Mouse (Mus musculus) myocyte (in vitro differentiated cells): ENCODE measurements around the gene Arnt2. TPM values are rescaled to one million over a fixed set of nuclear protein-coding genes. Genes with fewer than 3 reads are reported as not detected.

ENCODE experiments used
- H3K27me3 ChIP-seq: one replicate; pipeline ENCODE4 v1.6.1; 2011; ENCODE audit not compliant: control insufficient read depth, insufficient read depth, insufficient read length
- H3K36me3 ChIP-seq: one replicate; pipeline ENCODE4 v1.6.1; 2011; ENCODE audit not compliant: control insufficient read depth, insufficient read depth
- H3K4me2 ChIP-seq: one replicate; pipeline ENCODE4 v1.6.1; 2011; ENCODE audit warnings: low read depth, control low read depth
- H3K4me3 ChIP-seq: one replicate; pipeline ENCODE4 v1.5.1; 2011; ENCODE audit warnings: mild to moderate bottlenecking, control low read depth, moderate library complexity
- H3K79me2 ChIP-seq: one replicate; pipeline ENCODE4 v1.6.1; 2011; ENCODE audit not compliant: control insufficient read depth, insufficient read depth
- H3ac ChIP-seq: one replicate; pipeline ENCODE4 v1.6.1; 2011; ENCODE audit not compliant: control insufficient read depth, insufficient read length
- CEBPB ChIP-seq: IDR thresholded peaks from 2 replicates; pipeline ENCODE4 v1.6.1; 2011; ENCODE audit warnings: mild to moderate bottlenecking, moderate library complexity; ENCODE audit not compliant: poor library complexity, insufficient read depth, severe bottlenecking
- E2F4 ChIP-seq: IDR thresholded peaks from one replicate; pipeline ENCODE4 v1.6.1; 2011; ENCODE audit warnings: mild to moderate bottlenecking, control low read depth, moderate library complexity; ENCODE audit not compliant: insufficient read depth
- MAX ChIP-seq: IDR thresholded peaks from one replicate; pipeline ENCODE4 v1.6.1; 2011; ENCODE audit warnings: low read depth, mild to moderate bottlenecking, control low read depth
- MYOD1 ChIP-seq, 3 experiments: IDR thresholded peaks; one replicate each; pipeline ENCODE4 v1.6.1; 2011; ENCODE audit warnings: control low read depth in 2 of 3, low read depth in 2 of 3, mild to moderate bottlenecking in 2 of 3, moderate library complexity in 1 of 3; ENCODE audit not compliant: insufficient read length in 2 of 3, control insufficient read depth in 1 of 3
- MYOG ChIP-seq, 3 experiments: IDR thresholded peaks; one replicate each; pipeline ENCODE4 v1.6.1; 2011; ENCODE audit warnings: control low read depth in 2 of 3, low read depth in 2 of 3, mild to moderate bottlenecking in 2 of 3; ENCODE audit not compliant: insufficient read length in 2 of 3, control insufficient read depth in 1 of 3, insufficient read depth in 1 of 3
- POLR2A ChIP-seq: IDR thresholded peaks from one replicate; pipeline ENCODE4 v1.6.1; 2011; ENCODE audit warnings: low read depth, mild to moderate bottlenecking, control low read depth, moderate library complexity; ENCODE audit not compliant: insufficient read length
- POLR2AphosphoS2 ChIP-seq: IDR thresholded peaks from one replicate; pipeline ENCODE4 v1.6.1; 2011; ENCODE audit warnings: low read depth, control low read depth; ENCODE audit not compliant: insufficient read length
- REST ChIP-seq: IDR thresholded peaks from one replicate; pipeline ENCODE4 v1.6.1; 2011; ENCODE audit warnings: mild to moderate bottlenecking, control low read depth, moderate library complexity; ENCODE audit not compliant: insufficient read depth, insufficient read length
- SRF ChIP-seq: IDR thresholded peaks from one replicate; pipeline ENCODE4 v1.6.1; 2011; ENCODE audit warnings: low read depth; ENCODE audit not compliant: control insufficient read depth, insufficient read length
- TCF12 ChIP-seq: IDR thresholded peaks from one replicate; pipeline ENCODE4 v1.6.1; 2011; ENCODE audit warnings: mild to moderate bottlenecking, control low read depth; ENCODE audit not compliant: poor library complexity, insufficient read depth, severe bottlenecking
- TCF3 ChIP-seq: IDR thresholded peaks from one replicate; pipeline ENCODE4 v1.6.1; 2011; ENCODE audit warnings: low read depth, control low read depth; ENCODE audit not compliant: insufficient read length
- USF1 ChIP-seq: IDR thresholded peaks from one replicate; pipeline ENCODE4 v1.6.1; 2011; ENCODE audit warnings: low read depth, mild to moderate bottlenecking, control low read depth, moderate library complexity
- polyA plus RNA-seq: library from polyadenylated mRNA; unstranded; fragments of >200 nt; fragmentation: generic; extraction: Trizol; gene quantifications from one replicate; pipeline ENCODE4 v1.2.1, GENCODE M21; 2012; ENCODE audit warnings: missing spikeins

Gene Arnt2
- polyA plus RNA-seq, result 1.00 TPM

DNA sequence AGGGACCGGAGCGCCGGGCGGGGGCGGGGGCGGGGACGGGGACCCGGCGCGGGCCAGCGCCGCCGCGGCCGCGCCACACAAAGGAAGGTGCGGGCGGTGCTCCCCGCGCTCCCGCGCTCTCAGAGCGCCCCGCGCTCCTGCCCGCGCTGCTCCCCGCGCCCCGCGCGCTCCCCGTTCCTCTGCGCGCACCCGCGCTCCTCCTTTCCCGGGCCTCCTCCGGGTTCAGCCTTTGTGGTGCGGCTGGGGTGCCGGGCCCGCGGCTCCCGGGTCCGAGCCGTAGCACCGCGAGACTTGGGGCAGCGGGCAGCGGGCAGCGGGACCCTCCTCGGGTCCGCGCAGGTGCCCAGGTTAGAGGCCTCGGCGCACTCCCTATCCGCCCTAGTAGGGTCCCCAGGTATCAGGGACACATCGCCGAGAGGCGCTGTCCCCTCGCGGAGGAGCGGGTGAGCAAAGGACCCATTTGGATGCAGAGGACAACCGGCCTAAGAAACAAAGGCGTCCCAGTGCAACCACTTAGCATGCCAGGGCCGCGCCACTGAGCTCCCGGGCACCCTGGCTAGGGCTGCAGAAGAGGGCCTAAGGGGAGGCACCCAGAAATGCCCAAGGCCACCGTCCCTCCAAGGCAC is at the start of gene Arnt2:
Arnt2 (minus strand) TSS at position 281 of the 626 bp plus-strand sequence.
- Histone ChIP-seq H3K4me2 (peak within 1 kb of the TSS; percentile 61), H3K79me2 (no peaks in the 10 kb centered on the region), H3K36me3 (no peaks in the 10 kb centered on the region), H3K27me3 (no peaks in the 10 kb centered on the region), H3ac (peak within 1 kb of the TSS; percentile 18), H3K4me3 (peak within 1 kb of the TSS; percentile 4)
- TF ChIP-seq CEBPB (no peak), E2F4 (no peak), TCF12 (no peak), SRF (no peak), MAX (no peak), MYOG (IDR thresholded peaks at IDR 0.05; ENCODE audit: control insufficient read depth in 1 of 3, insufficient read depth in 1 of 3, insufficient read length in 2 of 3, low read depth in 2 of 3) (no peak), USF1 (no peak), POLR2AphosphoS2 (no peak), TCF3 (no peak), POLR2A (no peak), REST (no peak), MYOD1 (IDR thresholded peaks at IDR 0.05; ENCODE audit: control insufficient read depth in 1 of 3, insufficient read length in 2 of 3, low read depth in 2 of 3) (no peak)

DNA sequence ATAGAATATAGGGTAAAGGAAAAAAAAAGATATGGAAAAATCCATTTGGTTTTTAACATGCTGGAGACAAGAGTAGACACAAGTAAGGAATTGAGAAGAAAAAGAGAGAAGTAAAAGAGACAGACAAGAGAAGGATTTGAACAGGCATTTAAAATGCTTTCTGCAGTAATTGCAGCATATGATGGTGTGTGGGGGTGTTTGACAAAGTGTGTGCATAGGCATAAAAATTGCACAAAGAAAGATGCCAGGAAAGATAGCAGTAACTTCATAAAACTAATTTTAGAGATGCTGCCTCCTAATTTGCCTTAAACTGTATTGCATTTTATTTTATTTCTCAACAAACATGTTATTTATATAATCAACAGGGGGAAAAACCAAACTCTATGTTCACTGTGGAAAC is 41.7 kb upstream of the Arnt2 start:
- Histone ChIP-seq H3K79me2 (no peaks in the 10 kb centered on the region), H3ac (no peak overlapping the region), H3K4me2 (no peak overlapping the region), H3K36me3 (no peaks in the 10 kb centered on the region), H3K4me3 (no peak overlapping the region), H3K27me3 (no peaks in the 10 kb centered on the region)
- TF ChIP-seq USF1, result no peak
- no peak for TF ChIP-seq MAX
- no peak for TF ChIP-seq TCF12
- no peak for TF ChIP-seq POLR2A
- no peak for TF ChIP-seq SRF
- TF ChIP-seq CEBPB, result no peak
- no peak for TF ChIP-seq TCF3
- TF ChIP-seq REST, result no peak
- no peak for TF ChIP-seq POLR2AphosphoS2
- no peak for TF ChIP-seq MYOD1 (IDR thresholded peaks at IDR 0.05; ENCODE audit: control insufficient read depth in 1 of 3, insufficient read length in 2 of 3, low read depth in 2 of 3)
- no peak for TF ChIP-seq MYOG (IDR thresholded peaks at IDR 0.05; ENCODE audit: control insufficient read depth in 1 of 3, insufficient read depth in 1 of 3, insufficient read length in 2 of 3, low read depth in 2 of 3)
- TF ChIP-seq E2F4, result no peak

DNA sequence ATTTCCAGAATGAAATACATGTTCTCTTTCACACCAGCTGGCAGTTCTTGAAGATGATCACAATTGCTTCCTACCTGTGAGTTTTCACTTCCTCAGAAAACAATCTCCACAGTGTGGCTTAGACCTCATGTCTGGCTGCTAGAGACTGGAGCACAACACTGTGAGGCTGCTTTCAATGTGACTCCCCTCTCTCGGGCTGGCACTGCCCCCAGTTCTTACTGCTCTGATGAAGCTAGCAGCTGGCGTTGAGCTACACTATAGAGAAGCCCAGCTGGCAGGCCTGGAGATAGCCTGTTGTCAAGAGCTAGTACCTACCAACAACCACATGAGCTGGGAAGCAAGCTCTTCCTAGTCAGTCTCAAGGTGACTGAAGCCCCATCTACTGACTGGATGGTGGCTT is 39.1 kb upstream of the Arnt2 start:
- no peak overlapping the region for H3K4me2 ChIP-seq
- H3K36me3 ChIP-seq, result no peaks in the 10 kb centered on the region
- TF ChIP-seq MAX (no peak), TCF12 (no peak), CEBPB (no peak), USF1 (no peak)
- no peaks in the 10 kb centered on the region for H3K27me3 ChIP-seq
- H3K4me3 ChIP-seq, result no peak overlapping the region
- H3K79me2 ChIP-seq, result no peaks in the 10 kb centered on the region
- H3ac ChIP-seq, result no peak overlapping the region

DNA sequence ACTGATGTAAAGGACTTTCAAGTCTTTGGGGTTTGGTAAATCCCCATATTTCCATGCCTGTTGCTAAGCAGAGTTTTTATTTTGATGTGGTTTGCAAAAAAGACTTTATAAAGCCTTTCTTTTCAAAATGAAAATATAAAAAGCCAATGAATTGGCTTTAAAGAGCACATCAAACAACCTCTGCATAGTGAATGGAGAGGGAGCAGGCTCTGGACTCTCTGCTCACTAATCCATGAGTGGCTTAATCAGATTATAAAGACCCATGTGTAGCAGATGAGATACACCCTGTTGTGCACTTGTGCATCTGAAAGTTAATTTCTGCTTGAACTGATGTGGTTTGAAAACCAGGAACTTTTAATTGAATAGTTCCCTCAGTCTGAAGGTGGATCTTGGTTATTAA is 38.5 kb upstream of the Arnt2 start:
- H3ac ChIP-seq, result no peak overlapping the region

DNA sequence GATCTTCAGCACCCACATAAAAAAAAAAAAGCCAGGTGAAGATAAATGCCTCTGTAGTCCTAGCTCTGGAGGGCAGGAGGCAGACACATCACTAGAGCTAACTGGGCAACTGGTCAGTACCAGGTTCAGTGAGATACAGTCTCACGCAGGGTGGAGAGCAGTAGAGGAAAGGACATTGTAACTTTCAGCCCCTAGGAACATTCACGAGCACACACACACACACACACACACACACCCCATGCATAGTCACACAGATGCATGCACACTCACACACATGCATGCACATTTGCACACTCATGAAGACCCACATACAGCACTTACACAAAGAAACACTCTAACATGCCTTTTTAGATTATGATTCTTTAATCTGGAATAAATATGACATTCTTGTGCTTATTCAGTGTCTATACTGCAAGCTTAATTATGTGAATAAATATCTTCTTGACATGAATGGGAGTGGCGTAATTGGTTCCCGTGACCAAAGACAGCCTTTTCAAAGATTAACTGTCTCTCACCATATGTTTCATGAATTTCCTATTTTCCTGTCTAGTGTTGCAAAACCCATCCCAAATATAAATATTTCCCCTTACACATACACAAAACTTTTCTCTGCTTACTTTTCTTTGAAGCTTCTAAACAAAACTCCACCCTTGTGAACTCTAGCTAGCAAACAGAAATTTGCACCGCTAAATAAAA is 37.9 kb upstream of the Arnt2 start:
- H3ac ChIP-seq, result no peak overlapping the region
- H3K4me3 ChIP-seq, result no peak overlapping the region
- H3K36me3 ChIP-seq, result no peaks in the 10 kb centered on the region
- TF ChIP-seq POLR2A (no peak), E2F4 (no peak), MAX (no peak), CEBPB (no peak), REST (no peak), MYOD1 (IDR thresholded peaks at IDR 0.05; ENCODE audit: control insufficient read depth in 1 of 3, insufficient read length in 2 of 3, low read depth in 2 of 3) (no peak)
- H3K79me2 ChIP-seq, result no peaks in the 10 kb centered on the region
- H3K27me3 ChIP-seq, result no peaks in the 10 kb centered on the region
- H3K4me2 ChIP-seq, result no peak overlapping the region

More for the DNA sequence above, 38.5 kb upstream of the Arnt2 start:
- H3K79me2 ChIP-seq, result no peaks in the 10 kb centered on the region
- H3K4me3 ChIP-seq, result no peak overlapping the region
- no peaks in the 10 kb centered on the region for H3K36me3 ChIP-seq
- no peak overlapping the region for H3K4me2 ChIP-seq
- TF ChIP-seq TCF12, result no peak
- no peak for TF ChIP-seq SRF
- no peak for TF ChIP-seq TCF3
- TF ChIP-seq USF1, result no peak
- TF ChIP-seq REST, result no peak
- TF ChIP-seq MYOG (IDR thresholded peaks at IDR 0.05; ENCODE audit: control insufficient read depth in 1 of 3, insufficient read depth in 1 of 3, insufficient read length in 2 of 3, low read depth in 2 of 3), result no peak
- no peak for TF ChIP-seq MYOD1 (IDR thresholded peaks at IDR 0.05; ENCODE audit: control insufficient read depth in 1 of 3, insufficient read length in 2 of 3, low read depth in 2 of 3)
- no peak for TF ChIP-seq MAX
- no peak for TF ChIP-seq POLR2A
- TF ChIP-seq E2F4, result no peak
- H3K27me3 ChIP-seq, result no peaks in the 10 kb centered on the region
